Mouse (Mus musculus): ENCODE results near the gene Ip6k1.

DNA sequence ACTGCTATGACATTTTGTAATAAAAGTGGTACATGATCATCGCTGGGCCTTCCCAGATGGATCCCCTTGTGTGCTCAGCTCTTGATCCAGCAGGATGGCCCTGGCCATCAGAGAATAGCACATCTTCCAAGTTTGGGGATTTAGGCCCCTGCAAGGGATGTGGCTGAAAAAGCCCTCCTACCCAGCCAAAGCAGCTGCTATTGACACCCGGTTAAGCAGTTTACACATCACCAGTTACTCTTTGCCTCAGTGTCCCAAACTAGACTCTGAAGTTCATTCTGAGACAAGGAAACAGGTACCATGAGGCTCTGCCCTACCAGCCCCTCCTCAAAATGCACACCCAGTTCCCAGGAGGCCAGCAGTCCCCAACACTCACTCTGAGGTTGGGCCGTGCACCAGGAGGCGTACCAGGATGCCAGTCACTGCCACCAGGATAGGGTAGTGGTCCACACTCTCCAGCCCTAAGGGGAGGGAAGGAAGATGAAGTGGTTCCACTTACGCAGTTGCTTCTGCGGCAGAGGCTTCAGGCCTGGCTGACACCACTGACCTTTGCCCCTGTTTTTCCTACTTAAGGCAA lies 53.4 kb downstream of the Ip6k1 start:
- TF ChIP-seq CTCF (conservative IDR thresholded peaks at IDR 0.05; ENCODE audit: low read length) (no peak), NANOG (IDR thresholded peaks at IDR 0.05; ENCODE audit: borderline replicate concordance, low read length) (no peak), POU5F1 (IDR thresholded peaks at IDR 0.05; ENCODE audit: borderline replicate concordance, low read length) (no peak)
